Mouse (Mus musculus) bone marrow macrophage, adult 2 months (primary cell): ENCODE data around the gene Zfp609. TPM values are rescaled to one million over a fixed set of nuclear protein-coding genes. Genes with fewer than 3 reads are reported as not detected.
"Not testable (repeated sequence)": the region's sequence is repeated elsewhere in the genome, so short reads cannot be mapped to it uniquely, and the experiment has no call there.

Experiments used
- H3K27ac ChIP-seq: 2 replicates; pipeline ENCODE4 v1.5.1; 2012; ENCODE audit warnings: low read depth, low read length; ENCODE audit not compliant: insufficient read depth
- H3K4me1 ChIP-seq: 2 replicates; pipeline ENCODE4 v1.6.1; 2012; ENCODE audit warnings: low read length; ENCODE audit not compliant: control insufficient read depth, insufficient read depth
- H3K4me3 ChIP-seq: 2 replicates; pipeline ENCODE4 v1.5.1; 2012; ENCODE audit warnings: mild to moderate bottlenecking, low read length, moderate library complexity; ENCODE audit not compliant: insufficient read depth
- CTCF ChIP-seq: IDR thresholded peaks from 2 replicates; pipeline ENCODE4 v1.5.1; 2012; ENCODE audit warnings: low read depth, mild to moderate bottlenecking, low read length, moderate library complexity
- POLR2A ChIP-seq: IDR thresholded peaks from 2 replicates; pipeline ENCODE4 v1.6.1; 2012; ENCODE audit warnings: mild to moderate bottlenecking, low read depth, low read length, borderline replicate concordance
- polyA plus RNA-seq: library from polyadenylated mRNA; stranded (reverse); fragments of >200 nt; gene quantifications from 2 replicates; pipeline ENCODE4 v1.2.4, GENCODE M21; 2012; ENCODE audit not compliant: missing spikeins, insufficient read depth, insufficient read length

Gene Zfp609
- polyA plus RNA-seq, 1 experiment: 10.9 TPM

- Histone ChIP-seq H3K4me3 (no peak overlapping the region), H3K27ac (no peak overlapping the region), H3K4me1 (peaks cover 24% of the 10 kb centered on the region)
- TF ChIP-seq POLR2A (no peak), CTCF (no peak)
Measured at GRCm38 (mm10) chr9:65700504-65700903, 126.9 kb downstream of the Zfp609 start.

- no peak for TF ChIP-seq POLR2A
- no peak for TF ChIP-seq CTCF
- Histone ChIP-seq H3K4me3 (no peak overlapping the region), H3K4me1 (peaks cover 40% of the 10 kb centered on the region), H3K27ac (no peak overlapping the region)
Measured at GRCm38 (mm10) chr9:65697992-65698391, 129.4 kb downstream of the Zfp609 start.

GRCm38 (mm10) chr9:65697356-65697755 lies 130.0 kb downstream of the Zfp609 start:
- peaks cover 41% of the 10 kb centered on the region for H3K4me1 ChIP-seq
- H3K4me3 ChIP-seq: no peak overlapping the region
- H3K27ac ChIP-seq: no peak overlapping the region
- no peak for TF ChIP-seq CTCF

GRCm38 (mm10) chr9:65696337-65696736 lies 131.0 kb downstream of the Zfp609 start:
- TF ChIP-seq CTCF: no peak
- TF ChIP-seq POLR2A: no peak
- Histone ChIP-seq H3K4me1 (peaks cover 43% of the 10 kb centered on the region), H3K27ac (no peak overlapping the region), H3K4me3 (no peak overlapping the region)

- no peak overlapping the region for H3K4me3 ChIP-seq
- no peak overlapping the region for H3K27ac ChIP-seq
- no peak for TF ChIP-seq POLR2A
- no peak for TF ChIP-seq CTCF
- peaks cover 43% of the 10 kb centered on the region for H3K4me1 ChIP-seq
Measured at GRCm38 (mm10) chr9:65695646-65696045, 131.7 kb downstream of the Zfp609 start.

- Histone ChIP-seq H3K4me1 (peaks cover 42% of the 10 kb centered on the region), H3K4me3 (peak overlapping the region; percentile 13; the same call in 1 of the 2 replicates), H3K27ac (peak overlapping the region; percentile 76)
- TF ChIP-seq CTCF (no peak), POLR2A (no peak)
Measured at GRCm38 (mm10) chr9:65692959-65693603, 134.3 kb downstream of the Zfp609 start.

GRCm38 (mm10) chr9:65692466-65692865 lies 134.9 kb downstream of the Zfp609 start:
- peak overlapping the region; percentile 32 for H3K27ac ChIP-seq
- H3K4me3 ChIP-seq: no peak overlapping the region
- no peak for TF ChIP-seq POLR2A
- TF ChIP-seq CTCF: no peak
- H3K4me1 ChIP-seq: peaks cover 36% of the 10 kb centered on the region

GRCm38 (mm10) chr9:65689869-65690268 lies 137.5 kb downstream of the Zfp609 start:
- not testable (repeated sequence) for H3K27ac ChIP-seq, H3K4me3 ChIP-seq
- H3K4me1 ChIP-seq: peaks cover 27% of the 10 kb centered on the region

GRCm38 (mm10) chr9:65684704-65685103 lies 142.7 kb downstream of the Zfp609 start:
- no peak for TF ChIP-seq POLR2A
- Histone ChIP-seq H3K4me3 (no peak overlapping the region), H3K27ac (no peak overlapping the region), H3K4me1 (peaks cover 35% of the 10 kb centered on the region)

GRCm38 (mm10) chr9:65682994-65683393 lies 144.4 kb downstream of the Zfp609 start:
- TF ChIP-seq POLR2A (no peak), CTCF (0 out of 2 replicates have a peak, but pooled peaks have one; percentile 13)
- Histone ChIP-seq H3K4me1 (peaks cover 47% of the 10 kb centered on the region), H3K4me3 (no peak overlapping the region), H3K27ac (no peak overlapping the region)

GRCm38 (mm10) chr9:65682183-65682582 lies 145.2 kb downstream of the Zfp609 start:
- Histone ChIP-seq H3K27ac (no peak overlapping the region), H3K4me3 (no peak overlapping the region), H3K4me1 (peaks cover 54% of the 10 kb centered on the region)
- TF ChIP-seq POLR2A: no peak
- no peak for TF ChIP-seq CTCF

GRCm38 (mm10) chr9:65681634-65681940 lies 145.8 kb downstream of the Zfp609 start:
- Histone ChIP-seq H3K27ac (no peak overlapping the region), H3K4me3 (no peak overlapping the region), H3K4me1 (peaks cover 56% of the 10 kb centered on the region)
- TF ChIP-seq POLR2A (no peak), CTCF (no peak)
